In genomic region chr6:34193708-34194475, GRCm38 (mm10) we compare ENCODE assay signal across 8 mouse cellular contexts. TPM values are rescaled to one million over a fixed set of nuclear protein-coding genes. Genes with fewer than 3 reads are reported as not detected.
DNase-seq lines count a peak whose midpoint lies in the region; ATAC-seq and TF ChIP-seq lines count a peak whose summit lies in the region.

No protein-coding gene starts in this region.

- ATAC-seq in activated CD4-positive, CD25-positive, alpha-beta regulatory T cell, adult 4 months, result peak; percentile 43
- ATAC-seq in liver, embryonic 16.5 days (ENCODE audit: low read depth), result peak; percentile 54; the same call in 1 of the 2 replicates
- ATAC-seq in neural tube, embryonic 12.5 days (ENCODE audit: low FRiP score, low read depth), result 0 out of 2 replicates have a peak, but pooled peaks have one; percentile 13

- no peak for TF ChIP-seq POLR2A in thymus, adult 2 months (IDR thresholded peaks at IDR 0.05; ENCODE audit: control insufficient read depth, extremely low read depth, insufficient read depth, low read length, poor library complexity)

- no peak overlapping the region for H3K4me3 ChIP-seq in liver, embryonic 16.5 days (ENCODE audit: low read depth, low read length)
- H3K4me3 ChIP-seq in neural tube, embryonic 12.5 days, result no peak overlapping the region
- no peak overlapping the region for H3K4me3 ChIP-seq in thymus, adult 2 months (ENCODE audit: control insufficient read depth, insufficient read depth, low read length)

- H3K9me3 ChIP-seq in liver, embryonic 16.5 days (replicated peaks; ENCODE audit: control insufficient read depth, low read length), result no peaks in the 10 kb centered on the region
- 0 out of 2 replicates have a peak, but pooled peaks cover 3% of the 10 kb centered on the region for H3K9me3 ChIP-seq in neural tube, embryonic 12.5 days

- H3K36me3 ChIP-seq in liver, embryonic 16.5 days (ENCODE audit: control insufficient read depth, insufficient read depth), result no peaks in the 10 kb centered on the region
- no peaks in the 10 kb centered on the region for H3K36me3 ChIP-seq in neural tube, embryonic 12.5 days
- H3K36me3 ChIP-seq in thymus, adult 2 months (ENCODE audit: control insufficient read depth, insufficient read depth, low read length), result no peaks in the 10 kb centered on the region

- H3K9ac ChIP-seq in liver, embryonic 16.5 days (ENCODE audit: low read depth, low read length), result no peak overlapping the region
- no peak overlapping the region for H3K9ac ChIP-seq in neural tube, embryonic 12.5 days

- no peaks in the 10 kb centered on the region for H3K4me1 ChIP-seq in liver, embryonic 16.5 days (ENCODE audit: control insufficient read depth, low read depth, low read length)
- H3K4me1 ChIP-seq in neural tube, embryonic 12.5 days, result no peaks in the 10 kb centered on the region
- no peaks in the 10 kb centered on the region for H3K4me1 ChIP-seq in thymus, adult 2 months (replicated peaks; ENCODE audit: control insufficient read depth, insufficient read depth, low read length)

- TF ChIP-seq CTCF in thymus, adult 2 months (IDR thresholded peaks at IDR 0.05; ENCODE audit: borderline replicate concordance, control insufficient read depth, extremely low read depth, insufficient read depth, low read length, poor library complexity), result peak; percentile 68; the same call in 1 of the 2 replicates

- no peak overlapping the region for H3K27ac ChIP-seq in liver, embryonic 16.5 days (ENCODE audit: low read length)
- H3K27ac ChIP-seq in neural tube, embryonic 12.5 days, result no peak overlapping the region
- no peak overlapping the region for H3K27ac ChIP-seq in thymus, adult 2 months (ENCODE audit: control insufficient read depth, insufficient read depth, low read length)

- H3K27me3 ChIP-seq in liver, embryonic 16.5 days (ENCODE audit: control insufficient read depth, insufficient read depth, low read depth, low read length), result no peaks in the 10 kb centered on the region
- H3K27me3 ChIP-seq in neural tube, embryonic 12.5 days (replicated peaks), result no peaks in the 10 kb centered on the region
- H3K27me3 ChIP-seq in thymus, adult 2 months (ENCODE audit: control insufficient read depth, insufficient read depth, low read length), result no peaks in the 10 kb centered on the region

- WGBS in liver, embryonic 16.5 days (ENCODE audit: insufficient replicate concordance), result 48% methylated on average over 12 of the region's 12 CpGs
- 69% methylated on average over 12 of the region's 12 CpGs for WGBS in neural tube, embryonic 12.5 days
- 61% methylated on average over 12 of the region's 12 CpGs for WGBS in thymus, adult 2 months

- DNase-seq in CD4-positive, CD25-positive, alpha-beta regulatory T cell, adult 2 months (ENCODE audit: low read depth, low spot score), result peak; percentile 73
- DNase-seq in embryo, embryonic 11 days, result peak; percentile 79
- DNase-seq in heart, adult 8-10 months (ENCODE audit: low spot score), result peak; percentile 35
- peak; percentile 87 for DNase-seq in kidney, postnatal 10 days
- peak; percentile 80 for DNase-seq in thymus, adult 2 months

- H3K4me2 ChIP-seq in liver, embryonic 16.5 days (ENCODE audit: low read depth, low read length), result no peak overlapping the region
- H3K4me2 ChIP-seq in neural tube, embryonic 12.5 days (replicated peaks), result no peak overlapping the region

RNA-seq across cellular contexts. Expression of gene Slc35b4, which starts 17.0 kb away (rescaled TPM):
- polyA plus RNA-seq in activated CD4-positive, CD25-positive, alpha-beta regulatory T cell, adult 4 months (2017; shearing (Covaris generic)), result 10 to 100 TPM; 24.4 to 29.2 TPM
- total RNA-seq in heart, adult 8-10 months (2022), result 1 to 10 TPM; 6.9 to 9.2 (median 7.6) TPM
- polyA plus RNA-seq in liver, embryonic 16.5 days (2015; fragmentation: Nextera tagmentation; extraction: Ambion mirVana), result 20.1 and 20.4 TPM in 2 replicates
- polyA plus RNA-seq in neural tube, embryonic 12.5 days (2016; fragmentation: Nextera tagmentation; extraction: Ambion mirVana), result 37.8 and 39.9 TPM in 2 replicates
- polyA plus RNA-seq in thymus, adult 2 months (2012; rRNA removed), result 49.6 and 50.3 TPM in 2 replicates

Comparison
In these comparisons a context has a peak if more than half of its experiments do, and no peak if none do; other contexts are left out.
1. DNase-seq: peak in every context shown above with its lines; median percentile 87 in kidney, postnatal 10 days; 80 in thymus, adult 2 months; 79 in embryo, embryonic 11 days; 73 in CD4-positive, CD25-positive, alpha-beta regulatory T cell, adult 2 months; 35 in heart, adult 8-10 months.